Mouse (Mus musculus): ENCODE data around the gene Sae1.
"Not testable (repeated sequence)": the region's sequence is repeated elsewhere in the genome, so short reads cannot be mapped to it uniquely, and the experiment has no call there.

Sae1 gene

GRCm38 (mm10) chr7:16310020-16310520, 77.5 kb downstream of the Sae1 start:
- DNase-seq (ENCODE audit: low read depth), result peak; percentile 85

- DNase-seq (ENCODE audit: low read depth), result peak; percentile 69
These were observed 78.1 kb downstream of the Sae1 start for GRCm38 (mm10) chr7:16309318-16310019.

GRCm38 (mm10) chr7:16308555-16309317, 78.9 kb downstream of the Sae1 start:
- DNase-seq (ENCODE audit: low read depth), result peak; percentile 32

GRCm38 (mm10) chr7:16308093-16308492, 79.5 kb downstream of the Sae1 start, which contains the start of gene Bbc3:
Bbc3 (plus strand) TSS chr7:16308393.
- not testable (repeated sequence) for DNase-seq (ENCODE audit: low read depth)

- not testable (repeated sequence) for DNase-seq (ENCODE audit: low read depth)
These were observed 80.5 kb downstream of the Sae1 start for GRCm38 (mm10) chr7:16307141-16307540.

- DNase-seq (ENCODE audit: low read depth), result peak; percentile 25
These were observed 88.1 kb downstream of the Sae1 start for GRCm38 (mm10) chr7:16299419-16300035.

- DNase-seq (ENCODE audit: low read depth), result no peak
These were observed 88.7 kb downstream of the Sae1 start for GRCm38 (mm10) chr7:16298927-16299326.

- DNase-seq (ENCODE audit: low read depth), result no peak
These were observed 90.0 kb downstream of the Sae1 start for GRCm38 (mm10) chr7:16297616-16298015.

GRCm38 (mm10) chr7:16296766-16297390, 90.7 kb downstream of the Sae1 start:
- peak; percentile 84 for DNase-seq (ENCODE audit: low read depth)

GRCm38 (mm10) chr7:16296146-16296545, 91.5 kb downstream of the Sae1 start:
- no peak for DNase-seq (ENCODE audit: low read depth)

- DNase-seq (ENCODE audit: low read depth), result peak; percentile 66
These were observed 92.2 kb downstream of the Sae1 start for GRCm38 (mm10) chr7:16295321-16295900.

- peak; percentile 96 for DNase-seq (ENCODE audit: low read depth)
These were observed 92.8 kb downstream of the Sae1 start for GRCm38 (mm10) chr7:16294837-16295236.

- peak; percentile 56 for DNase-seq (ENCODE audit: low read depth)
These were observed 93.3 kb downstream of the Sae1 start for GRCm38 (mm10) chr7:16294346-16294745.

- no peak for DNase-seq (ENCODE audit: low read depth)
These were observed 99.8 kb downstream of the Sae1 start for GRCm38 (mm10) chr7:16287791-16288190.

- no peak for DNase-seq (ENCODE audit: low read depth)
These were observed 100.6 kb downstream of the Sae1 start for GRCm38 (mm10) chr7:16287016-16287415.

GRCm38 (mm10) chr7:16286026-16286961, 101.3 kb downstream of the Sae1 start, which contains the start of gene Ccdc9:
Ccdc9 (minus strand) TSS chr7:16286795.
- DNase-seq (ENCODE audit: low read depth), result peak; percentile 99

GRCm38 (mm10) chr7:16285450-16286025, 102.1 kb downstream of the Sae1 start:
- no peak for DNase-seq (ENCODE audit: low read depth)

- no peak for DNase-seq (ENCODE audit: low read depth)
These were observed 102.7 kb downstream of the Sae1 start for GRCm38 (mm10) chr7:16284904-16285303.

GRCm38 (mm10) chr7:16284001-16284400, 103.6 kb downstream of the Sae1 start:
- no peak for DNase-seq (ENCODE audit: low read depth)

GRCm38 (mm10) chr7:16282334-16282733, 105.3 kb downstream of the Sae1 start:
- DNase-seq (ENCODE audit: low read depth), result no peak
